Mouse (Mus musculus): ENCODE measurements around the gene Fbh1. TPM values are rescaled to one million over a fixed set of nuclear protein-coding genes. Genes with fewer than 3 reads are reported as not detected.

The Fbh1 gene
- total and polyA plus RNA-seq, 3 experiments, result 30.2 to 46.4 (median 35.2) TPM

DNA sequence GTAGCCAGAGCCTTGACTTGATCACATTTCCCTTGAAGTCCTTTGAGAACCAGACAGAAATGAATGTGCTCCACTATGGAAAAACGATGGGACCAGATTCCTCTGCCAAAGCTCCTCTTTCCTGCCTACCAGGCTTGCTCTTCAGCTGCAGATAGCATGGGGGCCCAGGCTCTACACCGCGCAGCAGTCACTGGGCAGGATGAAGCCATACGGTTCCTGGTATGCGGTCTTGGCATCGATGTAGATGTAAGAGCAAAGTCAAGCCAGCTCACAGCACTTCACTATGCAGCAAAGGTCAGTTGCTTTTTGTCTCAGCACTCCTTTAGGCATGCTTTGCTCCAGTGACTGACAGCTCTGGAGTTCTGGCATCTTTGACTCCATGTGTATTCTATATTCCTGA lies 6.8 kb upstream of the Fbh1 start:
- dilution Hi-C loops (cut with MboI; ENCODE audit: extremely low pct_ligation_motif_present, extremely low pct_unique_long_range_greater_than_20kb, low sequenced_read_pairs) (no loop called here), in situ Hi-C loops (cut with MboI; ENCODE audit: low pct_ligation_motif_present, low pct_unique_long_range_greater_than_20kb, low sequenced_read_pairs) (no loop called here)
- no peak overlapping the region for H3K27ac ChIP-seq (ENCODE audit: insufficient read depth, low read depth)
- no peaks in the 10 kb centered on the region for H3K27me3 ChIP-seq (replicated peaks)
- peaks cover 47 to 84% of the 10 kb centered on the region in 2 experiments for H3K36me3 ChIP-seq (replicated peaks in 1 of 2; ENCODE audit: control insufficient read depth in 1 of 2, insufficient read depth in 1 of 2, low read length in 1 of 2)
- peaks cover 9% of the 10 kb centered on the region for H3K79me2 ChIP-seq (replicated peaks; ENCODE audit: control insufficient read depth, extremely low read depth, insufficient read depth, poor library complexity, severe bottlenecking)
- no peak for DNase-seq (ENCODE audit: extremely low read depth)
- peaks cover 4 to 12% of the 10 kb centered on the region in 2 experiments for H3K4me1 ChIP-seq (ENCODE audit: control insufficient read depth in 1 of 2, insufficient read depth in 2 of 2)
- H3K4me2 ChIP-seq (ENCODE audit: insufficient read depth, low read depth, poor library complexity, severe bottlenecking), result no peak overlapping the region
- no peaks in the 10 kb centered on the region for H3K9me3 ChIP-seq (replicated peaks; ENCODE audit: low read length)
- H3K9ac ChIP-seq (ENCODE audit: insufficient read depth, low read depth), result no peak overlapping the region
- no peak overlapping the region for H3K4me3 ChIP-seq (replicated peaks in 1 of 3; ENCODE audit: low read depth in 2 of 3, low read length in 2 of 3, poor library complexity in 1 of 3)
- no peak for TF ChIP-seq USF1 (IDR thresholded peaks at IDR 0.05; ENCODE audit: low read depth, low read length)
- TF ChIP-seq RCOR1 (conservative IDR thresholded peaks at IDR 0.05; ENCODE audit: low read depth, low read length), result no peak
- TF ChIP-seq GABPA (IDR thresholded peaks at IDR 0.05; ENCODE audit: insufficient replicate concordance, low read depth, low read length), result no peak
- TF ChIP-seq SMC3 (IDR thresholded peaks at IDR 0.05; ENCODE audit: low read depth, low read length), result no peak
- no peak for TF ChIP-seq CHD1 (IDR thresholded peaks at IDR 0.05; ENCODE audit: low read depth, low read length)
- TF ChIP-seq ZMIZ1 (IDR thresholded peaks at IDR 0.05; ENCODE audit: low read depth, low read length), result no peak
- TF ChIP-seq USF2 (conservative IDR thresholded peaks at IDR 0.05; ENCODE audit: low read depth, low read length), result no peak
- TF ChIP-seq EP300 (IDR thresholded peaks at IDR 0.05; ENCODE audit: low read length), result no peak
- TF ChIP-seq ZC3H11A (IDR thresholded peaks at IDR 0.05; ENCODE audit: low read depth, low read length), result no peak
- TF ChIP-seq MAZ (IDR thresholded peaks at IDR 0.05; ENCODE audit: low read depth, low read length), result no peak
- no peak for TF ChIP-seq KAT2A (IDR thresholded peaks at IDR 0.05; ENCODE audit: insufficient replicate concordance, low read length)
- no peak for TF ChIP-seq BHLHE40 (IDR thresholded peaks at IDR 0.05; ENCODE audit: low read depth, low read length)
- no peak for TF ChIP-seq MAFK (IDR thresholded peaks at IDR 0.05; ENCODE audit: insufficient replicate concordance, low read length)
- no peak for TF ChIP-seq ETS1 (conservative IDR thresholded peaks at IDR 0.05; ENCODE audit: low read depth, low read length)
- no peak for TF ChIP-seq ZNF384 (IDR thresholded peaks at IDR 0.05; ENCODE audit: low read depth, low read length)
- no peak for TF ChIP-seq CHD2 (IDR thresholded peaks at IDR 0.05; ENCODE audit: low read length)
- no peak for TF ChIP-seq UBTF (IDR thresholded peaks at IDR 0.05; ENCODE audit: low read depth, low read length)
- TF ChIP-seq SIN3A (IDR thresholded peaks at IDR 0.05; ENCODE audit: low read length), result no peak

DNA sequence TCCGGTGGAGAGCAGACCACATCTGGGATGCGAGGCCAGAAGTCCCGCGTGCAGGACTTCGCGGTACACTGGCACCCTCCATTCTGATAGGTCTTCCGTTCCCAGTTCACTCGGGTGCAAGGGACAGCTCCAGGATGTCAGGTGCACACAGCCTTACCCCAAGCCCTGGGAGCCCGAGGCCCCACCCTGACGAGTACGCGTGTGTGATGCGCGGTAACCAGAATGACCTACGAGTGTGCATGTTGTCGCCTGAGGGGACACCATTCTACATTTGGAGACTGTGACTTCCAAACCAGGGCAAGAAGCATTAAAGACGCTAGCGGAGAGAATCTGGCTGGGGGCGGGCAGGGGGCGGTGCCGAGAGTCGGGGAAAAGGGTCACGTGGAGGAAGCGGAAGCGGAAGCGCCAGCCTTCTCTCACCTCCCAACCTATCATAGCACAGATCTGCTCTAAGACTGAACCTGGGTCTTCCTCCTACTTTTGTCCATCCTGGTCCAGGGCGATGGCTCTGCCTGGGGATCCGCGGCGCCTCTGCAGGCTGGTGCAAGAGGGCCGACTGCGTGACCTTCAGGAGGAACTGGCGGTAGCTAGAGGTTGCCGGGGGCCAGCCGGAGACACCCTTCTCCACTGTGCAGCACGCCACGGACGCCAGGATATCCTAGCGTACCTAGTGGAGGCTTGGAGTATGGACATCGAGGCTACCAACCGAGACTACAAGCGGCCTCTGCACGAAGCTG lies 873 bp upstream of the Fbh1 start:
- H3K4me1 ChIP-seq (ENCODE audit: control insufficient read depth in 1 of 2, insufficient read depth in 2 of 2), result peaks cover 4 to 32% of the 10 kb centered on the region in 2 experiments
- dilution Hi-C loops (cut with MboI; ENCODE audit: extremely low pct_ligation_motif_present, extremely low pct_unique_long_range_greater_than_20kb, low sequenced_read_pairs) (no loop called here), in situ Hi-C loops (cut with MboI; ENCODE audit: low pct_ligation_motif_present, low pct_unique_long_range_greater_than_20kb, low sequenced_read_pairs) (no loop called here)
- peak overlapping the region; percentile 88 for H3K9ac ChIP-seq (ENCODE audit: insufficient read depth, low read depth)
- peaks cover 17 to 45% of the 10 kb centered on the region in 2 experiments for H3K36me3 ChIP-seq (replicated peaks in 1 of 2; ENCODE audit: control insufficient read depth in 1 of 2, insufficient read depth in 1 of 2, low read length in 1 of 2)
- H3K9me3 ChIP-seq (replicated peaks; ENCODE audit: low read length), result no peaks in the 10 kb centered on the region
- peak overlapping the region; percentile 75 to 96 (median 94) for H3K4me3 ChIP-seq (replicated peaks in 1 of 3; ENCODE audit: low read depth in 2 of 3, low read length in 2 of 3, poor library complexity in 1 of 3)
- H3K79me2 ChIP-seq (replicated peaks; ENCODE audit: control insufficient read depth, extremely low read depth, insufficient read depth, poor library complexity, severe bottlenecking), result peaks cover 31% of the 10 kb centered on the region
- no peaks in the 10 kb centered on the region for H3K27me3 ChIP-seq (replicated peaks)
- H3K27ac ChIP-seq (ENCODE audit: insufficient read depth, low read depth), result peak overlapping the region; percentile 84
- H3K4me2 ChIP-seq (ENCODE audit: insufficient read depth, low read depth, poor library complexity, severe bottlenecking), result peak overlapping the region; percentile 89; the same call in 1 of the 2 replicates
- DNase-seq (ENCODE audit: extremely low read depth), result peak; percentile 93
- TF ChIP-seq ZKSCAN1 (IDR thresholded peaks at IDR 0.05; ENCODE audit: borderline replicate concordance, low read depth, low read length) (no peak), JUN (IDR thresholded peaks at IDR 0.05; ENCODE audit: insufficient read depth, low read depth, low read length) (no peak), MEF2A (IDR thresholded peaks at IDR 0.05; ENCODE audit: borderline replicate concordance, low read depth, low read length) (no peak), JUND (conservative IDR thresholded peaks at IDR 0.05; ENCODE audit: low read depth, low read length) (no peak), HCFC1 (IDR thresholded peaks at IDR 0.05; ENCODE audit: low read depth, low read length) (peak; percentile 82), CTCF (conservative IDR thresholded peaks at IDR 0.05 in 1 of 2, IDR thresholded peaks at IDR 0.05 in 1 of 2; ENCODE audit: low read depth in 2 of 2, low read length in 2 of 2) (peak in 1 of 2 experiments; percentile 7; a peak in 1 of 4 replicates), EP300 (IDR thresholded peaks at IDR 0.05; ENCODE audit: low read length) (no peak), CHD1 (IDR thresholded peaks at IDR 0.05; ENCODE audit: low read depth, low read length) (no peak), SMC3 (IDR thresholded peaks at IDR 0.05; ENCODE audit: low read depth, low read length) (no peak), ELF1 (IDR thresholded peaks at IDR 0.05; ENCODE audit: low read depth, low read length) (peak; percentile 97), TBP (conservative IDR thresholded peaks at IDR 0.05; ENCODE audit: low read depth, low read length) (peak; percentile 78), GABPA (IDR thresholded peaks at IDR 0.05; ENCODE audit: insufficient replicate concordance, low read depth, low read length) (no peak), ETS1 (conservative IDR thresholded peaks at IDR 0.05; ENCODE audit: low read depth, low read length) (no peak), CHD2 (IDR thresholded peaks at IDR 0.05; ENCODE audit: low read length) (peak; percentile 62; the same call in 1 of the 2 replicates), USF2 (conservative IDR thresholded peaks at IDR 0.05; ENCODE audit: low read depth, low read length) (peak; percentile 97), UBTF (IDR thresholded peaks at IDR 0.05; ENCODE audit: low read depth, low read length) (no peak), IRF4 (IDR thresholded peaks at IDR 0.05; ENCODE audit: low read depth, low read length) (0 out of 2 replicates have a peak, but pooled peaks have one; percentile 31), PAX5 (IDR thresholded peaks at IDR 0.05; ENCODE audit: low read length) (no peak), MAZ (IDR thresholded peaks at IDR 0.05; ENCODE audit: low read depth, low read length) (no peak; the same call in 1 of the 2 replicates), USF1 (IDR thresholded peaks at IDR 0.05; ENCODE audit: low read depth, low read length) (peak; percentile 98), MAX (IDR thresholded peaks at IDR 0.05; ENCODE audit: low read length) (peak; percentile 95), MAFK (IDR thresholded peaks at IDR 0.05; ENCODE audit: insufficient replicate concordance, low read length) (no peak)

Measured in CH12.LX (cell line).